Mouse (Mus musculus): ENCODE results near the gene Aig1. TPM values are rescaled to one million over a fixed set of nuclear protein-coding genes. Genes with fewer than 3 reads are reported as not detected.

The Aig1 gene
- polyA plus RNA-seq, 1 experiment from 2014 or later = 33.8 TPM

DNA sequence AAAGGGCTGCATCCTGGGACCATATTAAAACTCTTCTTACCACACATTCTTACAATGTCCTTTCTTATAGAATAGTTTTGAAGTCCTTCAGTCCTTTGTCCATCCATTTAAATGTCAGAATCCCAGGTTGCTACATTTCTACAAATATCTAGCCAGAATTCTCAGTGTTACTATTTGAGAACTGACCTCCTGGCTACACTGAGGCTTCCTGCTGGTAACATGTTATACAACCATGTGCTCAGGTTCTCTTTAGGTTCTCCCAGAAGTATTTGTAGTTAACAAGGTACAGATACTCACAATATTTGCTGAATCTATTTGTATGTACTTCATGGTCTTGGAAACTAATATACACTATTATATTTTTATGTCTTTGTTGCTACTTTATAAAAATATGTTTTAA lies 62.0 kb downstream of the Aig1 start:
- Histone ChIP-seq H3K4me3 (no peak overlapping the region), H3K27ac (no peak overlapping the region), H3K4me2 (no peak overlapping the region), H3K36me3 (no peaks in the 10 kb centered on the region), H3K9me3 (no peaks in the 10 kb centered on the region), H3K4me1 (no peaks in the 10 kb centered on the region), H3K27me3 (no peaks in the 10 kb centered on the region), H3K9ac (no peak overlapping the region)
- ATAC-seq (ENCODE audit: insufficient number of reproducible peaks, low FRiP score, low TSS enrichment, low read depth) = no peak

DNA sequence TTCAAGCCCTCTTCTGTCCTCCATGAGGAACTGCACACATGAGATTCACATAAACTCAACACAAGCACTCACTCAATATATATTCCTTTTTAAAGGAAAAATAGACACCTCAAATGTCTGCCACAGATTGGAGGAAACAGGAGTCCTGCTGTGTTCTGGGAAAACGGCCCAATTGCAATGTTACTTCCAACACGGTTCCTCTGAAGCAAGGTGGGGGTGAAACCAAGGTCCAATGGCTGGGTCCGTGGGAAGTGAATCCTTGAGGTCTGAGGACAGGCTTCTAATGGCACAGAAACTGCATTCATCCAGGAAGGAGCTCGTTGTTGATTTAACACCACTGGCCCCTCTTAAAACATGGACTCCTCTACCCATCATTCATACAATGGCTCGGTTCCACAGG lies 67.5 kb downstream of the Aig1 start:
- no peak overlapping the region for H3K27ac ChIP-seq
- no peak for ATAC-seq (ENCODE audit: insufficient number of reproducible peaks, low FRiP score, low TSS enrichment, low read depth)
- H3K36me3 ChIP-seq = peaks cover 7% of the 10 kb centered on the region; the same call in 1 of the 2 replicates
- no peak overlapping the region for H3K4me2 ChIP-seq
- 84% methylated on average over 5 of the region's 5 CpGs for WGBS
- no peak overlapping the region for H3K4me3 ChIP-seq
- no peaks in the 10 kb centered on the region for H3K27me3 ChIP-seq
- no peak overlapping the region for H3K9ac ChIP-seq
- H3K4me1 ChIP-seq = no peaks in the 10 kb centered on the region
- no peaks in the 10 kb centered on the region for H3K9me3 ChIP-seq

DNA sequence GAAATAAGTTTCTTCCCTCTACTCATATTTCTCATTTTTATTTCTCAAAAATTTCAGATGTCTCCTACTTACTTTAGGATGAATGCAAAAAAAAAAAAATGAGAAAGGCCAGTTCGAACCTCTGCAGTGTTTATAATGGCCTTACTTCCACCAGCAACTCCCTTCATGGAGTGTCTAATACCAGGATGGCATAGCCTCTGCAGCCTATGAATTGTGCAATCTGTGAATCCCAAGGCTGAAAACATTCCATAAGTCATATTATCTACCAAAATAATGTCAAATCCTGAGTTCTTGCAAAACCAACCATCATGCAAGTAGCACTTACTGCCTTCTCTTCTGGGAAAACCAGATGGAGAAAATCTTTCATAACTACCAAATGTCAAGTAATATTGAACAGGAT lies 75.3 kb downstream of the Aig1 start:
- no peak for ATAC-seq (ENCODE audit: insufficient number of reproducible peaks, low FRiP score, low TSS enrichment, low read depth)
- H3K9ac ChIP-seq = no peak overlapping the region
- 82% methylated on average over 1 of the region's 1 CpGs for WGBS
- no peak overlapping the region for H3K4me3 ChIP-seq
- H3K36me3 ChIP-seq = no peaks in the 10 kb centered on the region
- H3K9me3 ChIP-seq = no peaks in the 10 kb centered on the region
- H3K27me3 ChIP-seq = no peaks in the 10 kb centered on the region
- no peak overlapping the region for H3K4me2 ChIP-seq
- no peaks in the 10 kb centered on the region for H3K4me1 ChIP-seq
- H3K27ac ChIP-seq = no peak overlapping the region

DNA sequence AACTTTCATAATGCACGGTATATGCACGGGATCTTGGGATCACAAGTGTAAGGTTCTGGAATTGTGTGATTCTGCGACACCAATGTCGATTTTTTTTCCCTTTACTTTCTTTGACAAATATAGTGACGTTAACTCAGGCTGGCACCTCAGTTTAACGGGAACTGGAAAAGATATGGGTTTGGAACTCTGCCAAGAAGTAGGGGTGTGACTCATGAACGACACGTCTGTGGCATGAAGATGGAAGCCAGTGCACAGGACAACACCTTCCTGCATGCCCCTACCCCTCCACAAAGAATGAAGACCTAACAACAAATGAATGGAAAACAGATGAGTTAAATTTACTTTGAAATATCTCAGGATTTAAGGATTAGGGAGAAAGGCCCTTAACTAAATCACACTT lies 76.0 kb downstream of the Aig1 start:
- H3K4me3 ChIP-seq = no peak overlapping the region
- WGBS = 58% methylated on average over 8 of the region's 8 CpGs
- no peaks in the 10 kb centered on the region for H3K4me1 ChIP-seq
- no peak overlapping the region for H3K27ac ChIP-seq
- H3K9me3 ChIP-seq = no peaks in the 10 kb centered on the region
- no peak overlapping the region for H3K9ac ChIP-seq
- H3K4me2 ChIP-seq = no peak overlapping the region
- no peaks in the 10 kb centered on the region for H3K36me3 ChIP-seq
- no peaks in the 10 kb centered on the region for H3K27me3 ChIP-seq
- no peak for ATAC-seq (ENCODE audit: insufficient number of reproducible peaks, low FRiP score, low TSS enrichment, low read depth)

DNA sequence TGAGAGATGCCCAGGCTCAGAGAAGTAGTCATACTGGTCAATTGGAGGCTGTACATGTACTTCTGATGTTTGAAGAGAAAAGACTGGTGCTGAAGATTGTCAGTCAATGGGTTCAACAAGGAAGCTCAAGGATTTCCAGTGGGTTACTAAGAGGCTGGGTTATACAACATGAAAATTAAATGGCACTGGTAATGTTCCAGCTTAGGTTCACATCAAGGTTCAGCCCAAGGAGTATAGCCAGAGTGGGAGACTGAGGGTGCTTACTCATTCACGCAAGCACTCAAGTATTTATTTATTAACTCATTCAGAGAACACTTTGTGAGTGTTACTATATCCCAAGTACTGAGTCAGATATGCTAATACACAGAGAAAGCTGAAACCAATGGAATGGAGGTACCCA lies 79.2 kb downstream of the Aig1 start:
- Histone ChIP-seq H3K27ac (no peak overlapping the region), H3K9ac (no peak overlapping the region), H3K4me2 (no peak overlapping the region), H3K36me3 (no peaks in the 10 kb centered on the region), H3K27me3 (no peaks in the 10 kb centered on the region), H3K9me3 (no peaks in the 10 kb centered on the region), H3K4me3 (no peak overlapping the region), H3K4me1 (no peaks in the 10 kb centered on the region)
- 88% methylated on average over 1 of the region's 1 CpGs for WGBS
- ATAC-seq (ENCODE audit: insufficient number of reproducible peaks, low FRiP score, low TSS enrichment, low read depth) = no peak

DNA sequence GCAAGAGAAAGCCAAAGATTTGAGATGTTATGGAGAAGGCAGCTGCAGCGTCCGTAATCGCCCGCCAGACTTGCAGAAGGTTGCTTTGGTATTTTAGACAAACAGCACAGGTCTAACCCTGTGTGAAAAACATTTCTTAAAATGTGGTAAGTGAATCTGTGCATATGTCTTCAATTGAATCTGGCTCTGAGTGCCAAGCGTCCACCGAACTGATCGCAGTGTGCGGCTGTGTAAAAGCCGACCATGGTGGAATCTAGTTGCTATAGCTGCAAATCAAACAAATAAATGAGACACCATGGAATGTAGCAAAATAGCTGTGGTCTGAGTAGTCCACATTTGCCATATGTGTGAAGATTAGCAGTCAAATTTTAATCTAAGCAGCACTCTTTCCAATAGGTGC lies 80.7 kb downstream of the Aig1 start:
- Histone ChIP-seq H3K4me1 (0 out of 2 replicates have a peak, but pooled peaks cover 3% of the 10 kb centered on the region), H3K4me2 (no peak overlapping the region), H3K36me3 (no peaks in the 10 kb centered on the region), H3K9me3 (no peaks in the 10 kb centered on the region), H3K27me3 (no peaks in the 10 kb centered on the region), H3K27ac (no peak overlapping the region), H3K9ac (no peak overlapping the region), H3K4me3 (no peak overlapping the region)
- ATAC-seq (ENCODE audit: insufficient number of reproducible peaks, low FRiP score, low TSS enrichment, low read depth) = 0 out of 2 replicates have a peak, but pooled peaks have one; percentile 44
- WGBS = 53% methylated on average over 9 of the region's 9 CpGs

DNA sequence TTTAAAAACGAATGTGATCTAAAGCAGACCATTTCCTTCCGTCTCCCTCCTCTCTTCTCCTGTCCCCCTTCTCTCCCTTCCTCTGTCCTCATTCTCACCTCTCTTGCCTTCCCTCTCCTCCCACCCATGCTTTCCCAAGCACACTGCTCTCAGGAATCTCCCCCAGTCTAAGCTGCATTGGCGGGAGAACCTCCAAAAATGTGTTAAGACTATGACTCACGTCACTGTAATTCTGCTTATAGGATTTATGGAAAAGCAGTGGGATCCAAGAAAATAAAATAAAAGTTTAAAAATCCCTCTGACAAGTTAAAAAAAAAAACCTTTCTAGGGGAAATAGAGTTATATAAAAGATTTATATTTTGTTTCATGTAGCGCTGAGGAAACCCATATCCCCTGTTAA lies 86.0 kb downstream of the Aig1 start:
- Histone ChIP-seq H3K4me1 (peaks cover 9% of the 10 kb centered on the region), H3K9ac (no peak overlapping the region), H3K27me3 (peaks cover 16% of the 10 kb centered on the region; the same call in 1 of the 2 replicates), H3K9me3 (no peaks in the 10 kb centered on the region), H3K4me2 (no peak overlapping the region), H3K4me3 (no peak overlapping the region), H3K36me3 (no peaks in the 10 kb centered on the region), H3K27ac (peak overlapping the region; percentile 22)
- ATAC-seq (ENCODE audit: insufficient number of reproducible peaks, low FRiP score, low TSS enrichment, low read depth) = peak; percentile 78; the same call in 1 of the 2 replicates
- WGBS = 26% methylated on average over 5 of the region's 5 CpGs

DNA sequence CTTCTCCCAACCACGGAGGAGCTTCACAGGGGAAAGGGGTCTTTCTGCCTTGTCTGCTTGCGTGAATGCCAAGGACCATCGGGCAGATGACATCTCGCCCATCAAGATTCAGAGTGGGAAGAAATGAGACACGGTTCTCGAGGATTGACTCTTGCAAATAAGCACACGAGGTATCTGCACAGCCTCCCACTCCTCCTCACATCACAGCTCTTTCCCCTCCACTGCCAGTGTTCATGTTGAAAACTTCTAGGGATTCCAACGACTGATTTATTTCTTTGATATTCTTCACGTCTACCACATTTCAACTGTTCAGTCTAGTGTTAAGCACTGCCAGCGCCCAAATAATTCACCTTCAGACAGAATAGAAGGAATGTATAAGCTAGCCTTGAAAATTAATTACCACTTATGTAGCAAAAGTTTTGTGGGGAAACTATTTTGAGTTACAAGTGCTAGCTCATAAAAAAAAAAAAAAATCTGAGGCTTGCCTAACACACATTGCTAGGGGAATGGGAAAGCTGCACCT lies 86.5 kb downstream of the Aig1 start:
- 55% methylated on average over 10 of the region's 10 CpGs for WGBS
- no peak for ATAC-seq (ENCODE audit: insufficient number of reproducible peaks, low FRiP score, low TSS enrichment, low read depth)
- Histone ChIP-seq H3K4me1 (peaks cover 9% of the 10 kb centered on the region), H3K36me3 (no peaks in the 10 kb centered on the region), H3K27me3 (peaks cover 16% of the 10 kb centered on the region; the same call in 1 of the 2 replicates), H3K9ac (no peak overlapping the region), H3K4me2 (no peak overlapping the region), H3K27ac (peak overlapping the region; percentile 22), H3K9me3 (no peaks in the 10 kb centered on the region), H3K4me3 (no peak overlapping the region)

DNA sequence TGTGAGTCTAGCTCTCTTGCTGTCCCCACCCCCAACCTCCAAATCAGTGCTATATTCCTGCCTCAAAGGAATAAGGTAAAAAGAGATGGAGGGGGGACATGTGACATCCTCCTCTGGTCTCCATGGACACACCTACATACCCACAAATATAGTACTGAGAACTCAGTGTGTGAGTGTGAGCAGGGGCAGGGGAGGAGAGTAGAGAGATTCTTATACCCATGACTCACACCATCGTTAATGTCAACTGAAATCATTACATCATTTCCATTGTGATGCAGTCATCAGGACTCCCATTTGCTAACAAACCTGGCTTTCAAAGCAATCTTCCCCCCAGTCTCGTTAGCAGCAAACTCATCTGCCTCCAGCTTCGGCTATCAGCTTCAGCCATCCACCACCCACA lies 92.8 kb downstream of the Aig1 start:
- H3K36me3 ChIP-seq = no peaks in the 10 kb centered on the region
- H3K9ac ChIP-seq = no peak overlapping the region
- no peak overlapping the region for H3K4me2 ChIP-seq
- no peak for ATAC-seq (ENCODE audit: insufficient number of reproducible peaks, low FRiP score, low TSS enrichment, low read depth)
- no peaks in the 10 kb centered on the region for H3K9me3 ChIP-seq
- H3K27ac ChIP-seq = no peak overlapping the region
- no peak overlapping the region for H3K4me3 ChIP-seq
- 68% methylated on average over 3 of the region's 3 CpGs for WGBS
- peaks cover 8% of the 10 kb centered on the region; the same call in 1 of the 2 replicates for H3K27me3 ChIP-seq
- H3K4me1 ChIP-seq = no peaks in the 10 kb centered on the region

DNA sequence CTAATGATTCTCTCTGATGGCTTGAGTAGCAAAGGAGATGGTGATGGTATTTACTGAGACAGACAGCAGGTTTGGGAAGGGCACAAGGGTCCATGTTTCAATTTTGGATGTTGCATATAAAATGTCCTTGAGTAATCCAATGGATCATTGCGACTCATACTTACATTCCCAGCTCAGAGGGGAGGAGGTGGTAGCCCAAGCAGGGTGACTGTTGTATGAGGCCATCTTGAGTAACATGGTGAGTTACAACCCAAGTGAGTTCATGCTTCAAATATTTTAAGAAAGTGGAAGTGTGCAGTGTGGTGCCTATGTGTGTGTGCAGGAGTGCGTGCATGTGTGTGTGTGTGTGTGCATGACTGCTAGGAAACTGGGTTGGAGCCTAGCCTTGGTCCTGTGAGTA lies 93.4 kb downstream of the Aig1 start:
- WGBS = 89% methylated on average over 2 of the region's 2 CpGs
- no peak overlapping the region for H3K27ac ChIP-seq
- ATAC-seq (ENCODE audit: insufficient number of reproducible peaks, low FRiP score, low TSS enrichment, low read depth) = no peak

DNA sequence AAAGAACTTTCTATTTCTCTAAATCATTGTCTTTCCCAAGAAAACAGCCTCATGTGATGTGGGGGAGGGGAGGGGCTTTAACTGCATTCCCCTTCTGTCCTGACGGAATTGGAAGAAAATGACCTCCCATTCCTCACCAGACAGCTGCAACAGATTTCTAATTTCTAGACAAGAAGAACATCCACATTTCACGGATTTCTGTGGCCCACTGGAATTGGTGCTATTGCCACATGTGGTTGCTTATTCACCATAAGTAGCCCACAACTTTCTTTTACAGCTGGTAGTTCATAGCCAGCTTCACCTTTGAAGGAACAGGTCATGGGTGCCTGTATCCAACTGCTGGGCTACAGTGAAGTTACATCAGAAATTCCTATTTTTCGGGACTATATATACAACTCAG lies 93.9 kb downstream of the Aig1 start:
- no peak overlapping the region for H3K4me2 ChIP-seq
- no peaks in the 10 kb centered on the region for H3K36me3 ChIP-seq
- H3K27ac ChIP-seq = no peak overlapping the region
- ATAC-seq (ENCODE audit: insufficient number of reproducible peaks, low FRiP score, low TSS enrichment, low read depth) = no peak
- 75% methylated on average over 3 of the region's 3 CpGs for WGBS
- no peak overlapping the region for H3K9ac ChIP-seq
- peaks cover 2% of the 10 kb centered on the region; the same call in 1 of the 2 replicates for H3K27me3 ChIP-seq
- no peak overlapping the region for H3K4me3 ChIP-seq
- no peaks in the 10 kb centered on the region for H3K9me3 ChIP-seq
- no peaks in the 10 kb centered on the region for H3K4me1 ChIP-seq

More for the DNA sequence above, 93.4 kb downstream of the Aig1 start:
- no peak overlapping the region for H3K4me3 ChIP-seq
- H3K36me3 ChIP-seq = no peaks in the 10 kb centered on the region
- no peaks in the 10 kb centered on the region for H3K4me1 ChIP-seq
- no peak overlapping the region for H3K4me2 ChIP-seq
- peaks cover 4% of the 10 kb centered on the region; the same call in 1 of the 2 replicates for H3K27me3 ChIP-seq
- H3K9ac ChIP-seq = no peak overlapping the region
- no peaks in the 10 kb centered on the region for H3K9me3 ChIP-seq

DNA sequence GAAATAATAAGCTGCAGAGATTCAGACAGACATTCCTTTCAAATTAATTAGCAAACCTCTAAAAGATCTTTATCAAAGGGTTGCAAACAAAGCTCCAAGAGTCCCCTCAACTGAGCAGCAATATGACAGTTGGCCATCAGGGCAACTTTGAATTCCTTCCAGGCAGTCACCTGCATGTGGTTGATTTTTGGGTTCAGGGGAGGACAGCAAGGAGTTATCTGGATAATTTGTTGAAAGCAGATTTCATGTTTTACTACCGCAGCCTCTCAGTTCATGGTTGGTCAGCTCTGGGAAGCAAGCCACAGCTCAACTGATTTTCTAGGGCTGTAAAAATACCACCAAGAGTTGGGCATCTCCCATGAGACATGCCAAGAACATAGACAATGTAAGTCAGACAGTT lies 98.1 kb downstream of the Aig1 start:
- Histone ChIP-seq H3K27me3 (peaks cover 2% of the 10 kb centered on the region; the same call in 1 of the 2 replicates), H3K27ac (no peak overlapping the region), H3K9ac (no peak overlapping the region), H3K4me3 (no peak overlapping the region), H3K4me1 (no peaks in the 10 kb centered on the region), H3K9me3 (no peaks in the 10 kb centered on the region), H3K4me2 (no peak overlapping the region), H3K36me3 (no peaks in the 10 kb centered on the region)
- WGBS = 65% methylated on average over 1 of the region's 1 CpGs
- no peak for ATAC-seq (ENCODE audit: insufficient number of reproducible peaks, low FRiP score, low TSS enrichment, low read depth)

DNA sequence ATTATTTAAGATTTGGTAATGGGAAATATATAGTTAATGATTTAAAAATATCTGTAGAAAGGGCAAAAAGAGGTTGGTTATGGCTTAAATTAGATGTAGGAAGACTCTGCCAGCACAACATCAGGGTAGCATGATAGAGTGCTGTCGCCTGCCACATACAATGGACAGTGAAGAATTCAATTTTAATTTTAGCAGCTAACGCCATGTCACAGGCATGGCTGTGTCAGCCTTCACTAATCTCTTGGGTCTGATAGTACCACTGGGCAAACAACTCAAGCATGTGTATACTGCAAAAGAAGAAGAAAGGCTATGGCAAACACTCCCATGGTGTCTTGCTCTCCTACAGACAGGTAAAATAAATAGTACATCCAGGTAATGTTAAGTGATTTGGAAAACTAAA lies 99.0 kb downstream of the Aig1 start:
- peaks cover 2% of the 10 kb centered on the region; the same call in 1 of the 2 replicates for H3K27me3 ChIP-seq
- no peaks in the 10 kb centered on the region for H3K9me3 ChIP-seq
- H3K27ac ChIP-seq = no peak overlapping the region
- no peak overlapping the region for H3K4me3 ChIP-seq
- H3K4me2 ChIP-seq = no peak overlapping the region
- no peak for ATAC-seq (ENCODE audit: insufficient number of reproducible peaks, low FRiP score, low TSS enrichment, low read depth)
- H3K36me3 ChIP-seq = no peaks in the 10 kb centered on the region
- no peak overlapping the region for H3K9ac ChIP-seq
- no peaks in the 10 kb centered on the region for H3K4me1 ChIP-seq
- 93% methylated on average over 2 of the region's 2 CpGs for WGBS
